Mouse (Mus musculus) forebrain, embryonic 14.5 days (tissue): ENCODE data around the gene Frmd5. TPM values are rescaled to one million over a fixed set of nuclear protein-coding genes. Genes with fewer than 3 reads are reported as not detected.
"Not testable (repeated sequence)": the region's sequence is repeated elsewhere in the genome, so short reads cannot be mapped to it uniquely, and the experiment has no call there.

Source experiments
- ATAC-seq: fragments of 200-750 bp; cut with Nextera tagmentation; 2 replicates; pipeline ENCODE4 v1.8.0; 2017; ENCODE audit warnings: mild to moderate bottlenecking, moderate library complexity
- DNase-seq: peaks from one replicate; pipeline ENCODE4 v3.0.0-alpha.2; 2015; ENCODE audit warnings: low spot score
- H3K27ac ChIP-seq: fragments of 300-500 bp; sonication (generic); 2 replicates; pipeline ENCODE4 v1.5.1; 2014; ENCODE audit warnings: low read depth, mild to moderate bottlenecking, control low read depth, low read length, moderate library complexity
- H3K27me3 ChIP-seq: fragments of 300-500 bp; sonication (generic); replicated peaks from 2 replicates; pipeline ENCODE4 v1.6.1; 2014; ENCODE audit warnings: low read length, control low read depth, mixed read lengths; ENCODE audit not compliant: control insufficient read depth, insufficient read depth
- H3K36me3 ChIP-seq: fragments of 300-500 bp; sonication (generic); 2 replicates; pipeline ENCODE4 v1.6.1; 2014; ENCODE audit warnings: low read length, control low read depth; ENCODE audit not compliant: control insufficient read depth, insufficient read depth
- H3K4me1 ChIP-seq: fragments of 300-500 bp; sonication (generic); 2 replicates; pipeline ENCODE4 v1.6.1; 2014; ENCODE audit warnings: antibody characterized with exemption, low read length, control low read depth; ENCODE audit not compliant: control insufficient read depth, insufficient read depth
- H3K4me2 ChIP-seq: fragments of 300-500 bp; sonication (generic); 2 replicates; pipeline ENCODE4 v1.6.1; 2014; ENCODE audit warnings: mild to moderate bottlenecking, control low read depth, low read length
- H3K4me3 ChIP-seq: fragments of 300-500 bp; sonication (generic); 2 replicates; pipeline ENCODE4 v1.5.1; 2014; ENCODE audit warnings: low read depth, low read length, control low read depth
- H3K9ac ChIP-seq: fragments of 300-500 bp; sonication (generic); 2 replicates; pipeline ENCODE4 v1.6.1; 2014; ENCODE audit warnings: mild to moderate bottlenecking, low read length, control low read depth, moderate library complexity
- H3K9me3 ChIP-seq: fragments of 300-500 bp; sonication (generic); replicated peaks from 2 replicates; pipeline ENCODE4 v1.6.1; 2016; ENCODE audit warnings: low read length, control low read depth, mixed read lengths; ENCODE audit not compliant: control insufficient read depth
- WGBS: fragments of 180-500 bp; shearing (Covaris S2); extraction: QIAGEN DNeasy Blood & Tissue Kit; methylation state at CpG from one replicate; pipeline ENCODE4 v1.1.7; 2014; 5-methylcytosine and 5-hydroxymethylcytosine counted together
- polyA plus RNA-seq: library from polyadenylated mRNA; unstranded; fragments of >200 nt; fragmentation: Nextera tagmentation; extraction: Ambion mirVana; gene quantifications from 2 replicates; pipeline ENCODE4 v1.2.1, GENCODE M21; 2014

The Frmd5 gene
- polyA plus RNA-seq, 1 experiment from 2014 or later, result 26.9 TPM

DNA sequence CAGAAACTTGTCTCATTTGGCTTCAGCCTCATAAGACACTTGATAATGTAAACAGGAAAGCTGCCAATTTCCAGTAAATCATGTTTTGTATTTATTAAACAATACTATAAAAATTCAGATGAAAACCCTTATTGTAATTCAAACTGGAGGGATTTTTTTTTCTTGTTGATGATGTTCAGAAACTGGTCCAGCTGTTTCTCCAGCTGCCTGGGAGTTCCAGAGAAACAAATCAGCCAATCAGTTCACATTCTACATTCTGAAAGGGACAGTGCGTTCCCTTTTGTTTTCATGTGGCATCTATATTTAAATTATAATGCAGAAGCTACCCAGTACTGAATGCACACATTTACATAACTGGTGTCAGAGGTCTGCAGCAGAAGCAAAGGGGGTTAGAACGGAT lies 19.3 kb upstream of the Frmd5 start:
- Histone ChIP-seq H3K4me2 (no peak overlapping the region), H3K27ac (no peak overlapping the region), H3K9me3 (no peaks in the 10 kb centered on the region), H3K36me3 (no peaks in the 10 kb centered on the region), H3K4me3 (no peak overlapping the region), H3K27me3 (no peaks in the 10 kb centered on the region), H3K4me1 (no peaks in the 10 kb centered on the region), H3K9ac (no peak overlapping the region)
- ATAC-seq (0 out of 2 replicates have a peak, but pooled peaks have one; percentile 32), DNase-seq (peak; percentile 46)
- 41% methylated on average over 2 of the region's 2 CpGs for WGBS

GRCm38 (mm10) chr2:121824653-121825052 lies 17.8 kb upstream of the Frmd5 start:
- H3K4me1 ChIP-seq, result no peaks in the 10 kb centered on the region
- no peak overlapping the region for H3K27ac ChIP-seq
- DNase-seq, result no peak
- H3K4me2 ChIP-seq, result no peak overlapping the region
- no peaks in the 10 kb centered on the region for H3K9me3 ChIP-seq
- no peak for ATAC-seq
- no peaks in the 10 kb centered on the region for H3K36me3 ChIP-seq
- H3K27me3 ChIP-seq, result no peaks in the 10 kb centered on the region
- WGBS, result 65% methylated on average over 5 of the region's 5 CpGs
- no peak overlapping the region for H3K4me3 ChIP-seq
- no peak overlapping the region for H3K9ac ChIP-seq

- WGBS, result 92% methylated on average over 7 of the region's 7 CpGs
- Histone ChIP-seq H3K36me3 (no peaks in the 10 kb centered on the region), H3K9me3 (no peaks in the 10 kb centered on the region), H3K27me3 (no peaks in the 10 kb centered on the region), H3K4me1 (no peaks in the 10 kb centered on the region), H3K4me2 (no peak overlapping the region), H3K27ac (no peak overlapping the region), H3K4me3 (no peak overlapping the region), H3K9ac (no peak overlapping the region)
- DNase-seq, result no peak
- no peak for ATAC-seq
Observed at GRCm38 (mm10) chr2:121821787-121822186, 14.9 kb upstream of the Frmd5 start.

DNA sequence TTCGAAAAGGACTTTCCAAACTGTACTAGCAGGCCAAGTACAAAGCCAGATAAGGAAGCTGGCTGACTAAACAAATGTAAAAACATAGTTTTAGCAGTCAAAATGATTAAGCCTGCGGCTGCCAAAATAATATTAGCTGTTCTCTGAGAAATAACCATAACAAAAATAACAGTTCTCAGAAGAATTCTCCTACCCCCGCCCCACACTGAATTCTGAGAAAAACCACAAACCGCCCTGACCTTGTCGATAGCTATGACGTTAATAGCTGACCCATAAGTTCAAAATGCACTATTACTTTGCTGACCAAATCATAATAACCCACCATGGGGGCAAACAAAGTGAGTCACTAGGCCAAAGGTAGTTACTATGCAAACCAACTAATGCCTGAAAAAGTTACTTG lies 4.0 kb upstream of the Frmd5 start:
- H3K36me3 ChIP-seq, H3K4me2 ChIP-seq, H3K27ac ChIP-seq, H3K4me1 ChIP-seq, H3K9ac ChIP-seq, H3K9me3 ChIP-seq, DNase-seq, H3K4me3 ChIP-seq, ATAC-seq, H3K27me3 ChIP-seq: not testable (repeated sequence)
- 89% methylated on average over 6 of the region's 6 CpGs for WGBS

- Histone ChIP-seq H3K36me3 (no peaks in the 10 kb centered on the region), H3K27me3 (no peaks in the 10 kb centered on the region), H3K9me3 (no peaks in the 10 kb centered on the region), H3K4me2 (no peak overlapping the region), H3K4me3 (no peak overlapping the region), H3K4me1 (0 out of 2 replicates have a peak, but pooled peaks cover 3% of the 10 kb centered on the region), H3K27ac (no peak overlapping the region), H3K9ac (no peak overlapping the region)
- ATAC-seq (no peak), DNase-seq (no peak)
- WGBS, result 79% methylated on average over 3 of the region's 3 CpGs
Observed at GRCm38 (mm10) chr2:121809126-121809525, 2.2 kb upstream of the Frmd5 start.

DNA sequence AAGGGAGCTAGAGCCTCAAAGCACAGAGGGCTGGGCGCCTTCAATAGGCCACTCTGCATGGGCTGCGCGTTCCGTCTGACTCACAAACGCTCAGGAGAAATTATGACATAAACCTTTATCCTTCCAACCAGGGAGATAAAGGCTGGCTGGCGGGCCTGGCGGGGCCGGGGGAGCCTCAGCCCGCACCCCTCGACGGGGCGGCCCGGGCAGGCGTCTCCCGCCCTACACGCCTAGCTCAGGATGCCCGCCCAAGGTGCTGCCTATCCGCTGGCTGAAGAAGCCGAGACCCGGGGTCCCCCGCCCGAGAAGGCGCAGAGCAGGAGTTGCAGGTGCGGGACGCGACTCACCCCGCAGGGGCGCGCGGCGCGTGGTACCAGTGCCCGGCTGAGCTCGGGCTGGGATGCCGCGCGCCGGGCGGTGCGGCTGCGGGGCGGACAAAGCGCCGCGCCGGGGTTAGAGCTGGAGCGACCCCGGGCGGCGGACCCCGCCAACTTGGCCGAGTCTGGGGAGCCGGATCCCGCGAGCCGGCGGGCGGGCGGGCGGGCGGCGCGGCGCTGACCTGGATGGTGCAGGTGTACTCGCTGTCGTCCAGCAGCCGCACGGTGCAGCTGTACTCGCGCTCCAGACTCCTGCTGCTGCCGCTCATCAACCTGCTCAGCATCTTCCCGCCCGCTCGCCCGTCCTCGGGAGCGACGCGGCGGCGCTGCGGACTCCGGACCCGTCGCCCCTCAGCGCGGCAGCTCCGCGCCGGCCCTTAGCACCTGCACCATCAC lies 530 bp downstream of the Frmd5 start:
- Histone ChIP-seq H3K4me2 (peak overlapping the region; percentile 76), H3K9me3 (no peaks in the 10 kb centered on the region)
- whole genome bisulfite sequencing, result under 1% methylated on average over 82 of the region's 90 CpGs

GRCm38 (mm10) chr2:121799051-121799450 lies 7.8 kb downstream of the Frmd5 start:
- Histone ChIP-seq H3K27ac (no peak overlapping the region), H3K9ac (no peak overlapping the region), H3K36me3 (no peaks in the 10 kb centered on the region), H3K4me3 (no peak overlapping the region), H3K9me3 (no peaks in the 10 kb centered on the region), H3K27me3 (no peaks in the 10 kb centered on the region), H3K4me1 (peaks cover 11% of the 10 kb centered on the region; the same call in 1 of the 2 replicates), H3K4me2 (no peak overlapping the region)
- no peak for ATAC-seq
- 31% methylated on average over 7 of the region's 7 CpGs for WGBS
- DNase-seq, result no peak

More for the DNA sequence above, 530 bp downstream of the Frmd5 start:
- H3K4me3 ChIP-seq, result peak overlapping the region; percentile 91
- ATAC-seq, result peak; percentile 78
- H3K4me1 ChIP-seq, result peaks cover 12% of the 10 kb centered on the region; the same call in 1 of the 2 replicates
- no peaks in the 10 kb centered on the region for H3K27me3 ChIP-seq
- peak overlapping the region; percentile 97 for H3K9ac ChIP-seq
- peak overlapping the region; percentile 96 for H3K27ac ChIP-seq
- no peaks in the 10 kb centered on the region for H3K36me3 ChIP-seq
- DNase-seq, result peak; percentile 64

DNA sequence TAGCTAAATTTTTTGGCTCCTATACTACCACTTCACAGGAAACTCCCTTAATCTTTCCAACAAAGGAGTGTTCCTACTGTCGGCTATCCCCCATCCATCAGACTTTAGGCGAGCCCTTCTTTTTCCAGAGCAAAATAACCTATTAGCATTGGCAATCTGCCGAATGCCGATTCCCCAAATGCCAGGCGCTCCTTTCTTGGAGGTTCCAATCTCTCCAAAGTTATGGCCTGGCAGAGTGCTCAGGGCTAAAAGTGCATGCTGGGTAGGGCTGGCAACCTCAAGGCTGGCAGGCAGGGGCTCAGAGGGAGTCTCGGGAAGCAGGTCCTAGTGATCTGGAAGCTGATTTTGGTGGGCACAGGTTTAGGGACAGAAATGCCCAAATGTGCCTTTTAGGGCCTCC lies 10.9 kb downstream of the Frmd5 start:
- Histone ChIP-seq H3K27me3 (no peaks in the 10 kb centered on the region), H3K27ac (no peak overlapping the region), H3K9me3 (no peaks in the 10 kb centered on the region), H3K4me1 (0 out of 2 replicates have a peak, but pooled peaks cover 2% of the 10 kb centered on the region), H3K4me2 (no peak overlapping the region), H3K36me3 (no peaks in the 10 kb centered on the region), H3K9ac (no peak overlapping the region), H3K4me3 (no peak overlapping the region)
- WGBS, result 64% methylated on average over 6 of the region's 6 CpGs
- DNase-seq (peak; percentile 62), ATAC-seq (no peak)

DNA sequence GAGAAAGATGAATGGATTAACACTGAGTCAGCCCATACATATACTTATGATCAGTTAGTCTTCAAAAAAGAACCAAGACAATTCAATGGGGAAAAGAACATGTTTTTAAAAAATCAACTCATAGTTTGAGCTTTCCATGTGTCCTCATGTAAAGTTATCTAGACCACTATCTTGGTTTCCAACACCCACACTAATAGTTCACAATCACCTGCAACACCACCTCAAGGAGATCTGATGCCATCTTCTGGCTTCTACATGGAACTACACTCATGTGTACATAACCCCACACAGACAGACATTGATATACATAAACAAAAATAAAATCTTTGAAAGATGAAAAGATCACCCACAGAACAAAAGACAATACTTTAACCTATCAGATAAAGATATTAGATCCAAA lies 17.1 kb downstream of the Frmd5 start:
- H3K9me3 ChIP-seq, result no peaks in the 10 kb centered on the region
- no peak for ATAC-seq
- no peaks in the 10 kb centered on the region for H3K36me3 ChIP-seq
- DNase-seq, result no peak
- no peak overlapping the region for H3K4me3 ChIP-seq
- no peaks in the 10 kb centered on the region for H3K4me1 ChIP-seq
- no peaks in the 10 kb centered on the region for H3K27me3 ChIP-seq
- no peak overlapping the region for H3K27ac ChIP-seq
- no peak overlapping the region for H3K4me2 ChIP-seq
- H3K9ac ChIP-seq, result no peak overlapping the region
